8 mouse cellular contexts compared by ENCODE assay signal in the genomic region with DNA sequence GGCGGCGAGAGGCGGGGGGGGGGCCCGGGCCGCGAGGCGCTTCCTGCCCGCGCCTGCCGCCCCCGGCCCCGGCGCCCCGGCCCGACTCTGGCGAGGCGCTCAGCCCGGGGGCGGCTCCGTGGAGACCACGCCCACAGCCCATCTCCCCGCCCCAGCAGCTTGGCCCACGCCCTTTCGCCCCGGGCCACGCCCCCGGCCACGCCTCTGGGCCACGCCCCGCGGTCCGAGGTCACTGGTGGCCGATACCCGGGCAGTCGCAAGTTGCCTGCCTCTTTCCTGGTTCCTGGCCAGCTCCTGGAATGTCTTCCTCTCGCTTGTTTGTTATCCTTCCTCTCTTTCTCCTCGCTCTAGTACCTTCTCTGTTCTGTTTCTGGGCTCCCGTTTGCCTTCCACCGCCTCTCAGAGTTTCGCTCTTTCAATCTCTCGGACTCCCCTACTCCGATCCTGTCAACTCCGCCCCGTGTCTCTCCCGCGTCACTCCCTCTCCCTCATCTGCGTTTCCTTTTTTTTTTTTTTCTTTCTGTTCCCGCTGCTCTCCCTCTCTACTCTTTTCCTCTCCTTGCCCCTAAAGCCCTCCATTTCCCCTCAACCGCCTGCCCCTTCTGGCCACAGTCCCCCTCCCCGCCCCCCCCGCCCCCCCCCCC. TPM values are rescaled to one million over a fixed set of nuclear protein-coding genes. Genes with fewer than 3 reads are reported as not detected.
DNase-seq lines count a peak whose midpoint lies in the region; ATAC-seq lines count a peak whose summit lies in the region.

A gene (minus strand): TSS at position 129 of the 644 bp plus-strand sequence.

- H3K9ac ChIP-seq in intestine, embryonic 15.5 days, result peak within 1 kb of the TSS; percentile 62

- H3K4me2 ChIP-seq in intestine, embryonic 15.5 days (replicated peaks), result peak within 1 kb of the TSS; percentile 93

- peaks cover 58% of the 10 kb centered on the region for H3K4me1 ChIP-seq in intestine, embryonic 15.5 days (replicated peaks)

- peaks cover 30% of the 10 kb centered on the region for H3K27me3 ChIP-seq in intestine, embryonic 15.5 days (replicated peaks)

- WGBS in intestine, embryonic 15.5 days, result under 1% methylated on average over 36 of the region's 51 CpGs

- H3K4me3 ChIP-seq in intestine, embryonic 15.5 days (replicated peaks), result peak within 1 kb of the TSS; percentile 71

- peak within 1 kb of the TSS; percentile 82 for H3K27ac ChIP-seq in intestine, embryonic 15.5 days

- no peaks in the 10 kb centered on the region for H3K36me3 ChIP-seq in intestine, embryonic 15.5 days

- no peaks in the 10 kb centered on the region for H3K9me3 ChIP-seq in intestine, embryonic 15.5 days

- intact Hi-C loops in left cerebral cortex, postnatal 25 days (cut with DNase I), result loop anchor here (2.0 to 5.0 kb wide), 2 partner anchors 94 to 143 kb away; a partner anchor contains a TSS

- peak; percentile 94 for DNase-seq in adrenal gland, adult 8-10 months
- DNase-seq in embryo, embryonic 9.5 days (ENCODE audit: extremely low spot score), result peak; percentile 96
- DNase-seq in gastrocnemius, postnatal 4 days (ENCODE audit: low spot score in 2 of 2), result peak; percentile 88 to 90
- DNase-seq in left cerebral cortex, postnatal 25 days (ENCODE audit: low spot score in 2 of 2), result peak; percentile 80 to 84
- peak; percentile 85 for DNase-seq in mesoderm, embryonic 11.5 days (ENCODE audit: low read depth, low spot score)
- peak; percentile 85 for DNase-seq in right cerebral cortex, postnatal 25 days
- peak; percentile 91 to 92 for DNase-seq in urinary bladder, postnatal 36 days (ENCODE audit: low spot score in 2 of 2)

- peak; percentile 90 for ATAC-seq in intestine, embryonic 15.5 days

RNA-seq across cellular contexts. Expression of the gene that starts here (rescaled TPM):
- total RNA-seq in adrenal gland, adult 8-10 months (2022), result 100 to 1,000 TPM; 176 to 243 (median 208) TPM
- total RNA-seq in gastrocnemius, postnatal 4 days (2021), result 100 to 1,000 TPM; 125 to 133 TPM
- polyA plus RNA-seq in intestine, embryonic 15.5 days (2015; fragmentation: Nextera tagmentation; extraction: Ambion mirVana), result 26.6 and 28.9 TPM in 2 replicates
- total RNA-seq in left cerebral cortex, postnatal 25 days (2021), result 100 to 1,000 TPM; 111 to 124 TPM

Comparison
In these comparisons a context has a peak if more than half of its experiments do, and no peak if none do; other contexts are left out.
1. Peak in every context shown above with its lines: DNase-seq, ATAC-seq, H3K4me3 ChIP-seq and H3K27ac ChIP-seq.